Mouse (Mus musculus) small intestine, adult 2 months (tissue): ENCODE data around the gene Pou4f2.

ENCODE experiments used
- CTCF ChIP-seq: fragments of 200-500 bp; IDR thresholded peaks from 2 replicates; pipeline ENCODE4 v1.5.1; 2012; ENCODE audit warnings: low read depth, mild to moderate bottlenecking, control low read depth, inconsistent platforms, low read length, moderate library complexity, mixed read lengths; ENCODE audit not compliant: insufficient replicate concordance, insufficient read length; ENCODE audit errors: extremely low read depth
- POLR2A ChIP-seq: fragments of 200-500 bp; IDR thresholded peaks from 2 replicates; pipeline ENCODE4 v1.6.1; 2012; ENCODE audit warnings: low read depth, mild to moderate bottlenecking, control low read depth, inconsistent platforms, low read length, moderate library complexity

- TF ChIP-seq POLR2A (no peak), CTCF (no peak)
These were observed 20.0 kb upstream of the Pou4f2 start for GRCm38 (mm10) chr8:78456441-78456840.
